ENCODE assay signal across 10 mouse cellular contexts in genomic region chr2:146898977-146899376, GRCm38 (mm10). TPM values are rescaled to one million over a fixed set of nuclear protein-coding genes. Genes with fewer than 3 reads are reported as not detected.
DNase-seq lines count a peak whose midpoint lies in the region; TF ChIP-seq lines count a peak whose summit lies in the region.
"Had no signal": no experiment of that assay in that cellular context is flagged by ENCODE, and none has a peak within 500 bp of the region (broad histone marks: within the 10 kb centered on the region; RNA-seq: fewer than 3 reads in every experiment).

No protein-coding gene starts in this region.

- TF ChIP-seq CTCF in left cerebral cortex, adult 2 months (IDR thresholded peaks at IDR 0.05): peak; percentile 55

- H3K27ac ChIP-seq in left cerebral cortex, adult 2 months: no peak overlapping the region
- H3K27ac ChIP-seq: forebrain, embryonic 13.5 days had no signal

- intact Hi-C loops in left cerebral cortex, adult 2 months (cut with DNase I): no loop called here
- intact Hi-C loops in left cerebral cortex, postnatal 25 days (cut with DNase I): no loop called here

- peak; percentile 17 to 20 for DNase-seq in cerebellum, postnatal 10 days
- DNase-seq in cerebellum, adult 9-10 months: no peak
- DNase-seq in left cerebral cortex, adult 2 months (ENCODE audit: extremely low spot score in 1 of 2, low spot score in 2 of 2): no peak
- no peak for DNase-seq in left cerebral cortex, postnatal 25 days (ENCODE audit: low spot score in 2 of 2)
- peak; percentile 5 to 19 for DNase-seq in B cell, adult 2 months
- DNase-seq in lung, postnatal 10 days: peak; percentile 30
- DNase-seq in cerebellum, postnatal 36 days: no peak
- DNase-seq in right cerebral cortex, adult 2 months (ENCODE audit: low spot score in 2 of 2): no peak
- DNase-seq: left cerebral cortex, postnatal 4 days had no signal

- no peak overlapping the region for H3K4me3 ChIP-seq in left cerebral cortex, adult 2 months
- H3K4me3 ChIP-seq: forebrain, embryonic 13.5 days had no signal

RNA-seq across cellular contexts. Expression of gene Kiz, which starts 43.3 kb away (rescaled TPM):
- total RNA-seq in left cerebral cortex, adult 2 months (2021): 10 to 100 TPM; 21.6 to 24.8 TPM
- total RNA-seq in left cerebral cortex, postnatal 25 days (2021): 10 to 100 TPM; 13.8 to 19.3 TPM

Comparison
In these comparisons a context has a peak if more than half of its experiments do, and no peak if none do; other contexts are left out.
1. DNase-seq: peak in cerebellum, postnatal 10 days (2 of 2), B cell, adult 2 months (2 of 2) and lung, postnatal 10 days (single experiment); none in cerebellum, adult 9-10 months (single experiment), left cerebral cortex, adult 2 months (0 of 2), left cerebral cortex, postnatal 25 days (0 of 2), cerebellum, postnatal 36 days (0 of 2) and right cerebral cortex, adult 2 months (0 of 2).